Mouse (Mus musculus): ENCODE results near the gene B4galt5.

B4galt5 gene

DNA sequence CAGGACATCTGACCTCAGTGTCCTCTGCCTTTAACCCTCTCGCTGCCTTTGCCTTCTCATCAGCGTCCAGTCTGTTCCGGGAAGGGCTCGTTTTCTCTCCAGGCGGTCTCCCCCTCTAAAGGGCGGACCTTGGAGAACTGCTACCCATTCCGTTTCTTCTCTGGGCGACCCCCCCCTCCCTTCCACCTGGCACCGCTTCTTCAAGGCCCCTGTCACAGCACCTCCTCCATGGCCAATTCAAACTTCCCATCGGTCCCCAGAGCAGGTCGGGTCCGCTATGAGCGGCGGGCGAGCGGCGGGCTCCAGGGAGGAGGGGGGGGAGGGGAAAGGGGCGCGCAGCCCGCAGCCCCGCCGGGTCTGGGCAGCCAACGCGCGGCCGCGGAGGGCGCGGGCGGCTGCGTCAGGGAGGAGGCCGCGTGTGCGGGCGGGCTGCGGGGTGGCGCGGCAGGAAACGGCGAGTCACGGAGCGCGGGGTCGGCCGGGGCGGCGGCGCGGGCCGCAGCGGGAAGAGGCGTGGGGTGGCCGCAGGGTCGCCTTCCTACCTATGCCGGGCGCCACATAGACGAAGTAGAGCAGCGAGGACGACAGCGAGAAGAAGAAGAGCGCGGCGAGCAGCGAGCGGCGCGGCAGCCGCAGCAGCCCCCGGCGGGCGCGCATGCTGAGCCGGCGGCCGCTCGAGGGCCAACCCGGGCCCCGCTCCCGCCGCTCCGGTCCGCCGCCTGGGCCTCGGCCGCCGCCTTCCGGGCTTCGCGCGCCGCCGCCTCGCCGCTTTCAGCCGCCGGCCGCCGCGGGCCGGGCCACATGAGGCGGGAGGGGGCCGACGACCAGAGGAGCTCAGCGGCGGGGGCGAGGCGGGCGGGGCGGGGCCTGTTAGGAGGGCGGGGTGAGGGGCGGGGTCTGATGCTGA lies at the start of gene B4galt5:
Gene B4galt5, minus strand, starts transcription at position 808 of the 907 bp plus-strand sequence.
- in situ Hi-C loops (cut with MboI; ENCODE audit: low pct_unique_long_range_greater_than_20kb in 1 of 2, low sequenced_read_pairs in 2 of 2, unreplicated experiment in 1 of 2) = no loop called here

GRCm38 (mm10) chr2:167396420-167396819 lies 47.4 kb upstream of the B4galt5 start:
- in situ Hi-C loops (cut with MboI; ENCODE audit: low pct_unique_long_range_greater_than_20kb in 1 of 2, low sequenced_read_pairs in 2 of 2, unreplicated experiment in 1 of 2) = loop anchor here in 1 of 2 experiments (10.0 kb wide), 1 partner anchor 102 kb away; no protein-coding TSS in a partner anchor

DNA sequence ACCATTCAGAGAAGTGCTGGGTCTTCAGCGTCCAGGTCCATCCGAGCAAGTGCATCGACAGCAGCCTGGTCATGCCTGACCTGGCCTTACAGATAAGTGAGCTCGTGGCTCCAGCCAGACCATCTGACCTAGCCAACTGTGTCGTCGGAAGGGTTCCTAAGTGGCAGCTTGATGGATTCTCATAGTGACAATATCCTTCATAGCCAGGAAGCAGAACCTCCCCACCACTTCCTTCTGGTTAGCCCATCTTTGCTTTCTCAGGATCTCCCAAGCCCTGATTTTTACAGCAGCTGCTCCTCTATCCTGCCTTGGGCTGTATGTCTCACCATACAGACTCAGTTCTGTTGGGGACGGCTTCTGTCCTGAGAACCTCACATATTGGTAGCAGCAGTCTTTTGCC lies 45.4 kb upstream of the B4galt5 start:
- in situ Hi-C loops (cut with MboI; ENCODE audit: low pct_unique_long_range_greater_than_20kb in 1 of 2, low sequenced_read_pairs in 2 of 2, unreplicated experiment in 1 of 2) = loop anchor here in 1 of 2 experiments (10.0 kb wide), 1 partner anchor 100 kb away; no protein-coding TSS in a partner anchor

- in situ Hi-C loops (cut with MboI; ENCODE audit: low pct_unique_long_range_greater_than_20kb in 1 of 2, low sequenced_read_pairs in 2 of 2, unreplicated experiment in 1 of 2) = no loop called here
These were observed 38.0 kb upstream of the B4galt5 start for GRCm38 (mm10) chr2:167386998-167387397.

GRCm38 (mm10) chr2:167386456-167386855 lies 37.5 kb upstream of the B4galt5 start:
- in situ Hi-C loops (cut with MboI; ENCODE audit: low pct_unique_long_range_greater_than_20kb in 1 of 2, low sequenced_read_pairs in 2 of 2, unreplicated experiment in 1 of 2) = no loop called here

DNA sequence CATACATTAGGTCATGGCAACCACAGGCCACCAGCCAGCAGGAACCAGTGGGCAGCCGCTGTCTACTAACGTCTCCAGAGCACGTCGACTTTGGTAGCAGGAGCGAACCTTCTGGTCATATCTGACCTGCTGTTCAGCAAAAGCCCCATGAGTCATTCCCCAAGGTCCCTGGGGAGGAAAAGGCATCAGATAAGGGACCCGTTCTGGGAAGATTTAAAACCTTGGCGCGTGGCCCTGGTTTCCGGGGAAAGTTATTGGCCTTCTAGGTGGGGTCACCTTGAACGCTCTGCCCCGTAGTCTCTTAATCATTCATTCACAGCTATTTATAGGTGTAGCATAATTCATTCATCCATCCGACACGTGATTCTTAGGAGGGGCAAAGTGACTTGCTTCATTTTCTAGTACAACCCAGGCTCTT lies 34.7 kb upstream of the B4galt5 start:
- in situ Hi-C loops (cut with MboI; ENCODE audit: low pct_unique_long_range_greater_than_20kb in 1 of 2, low sequenced_read_pairs in 2 of 2, unreplicated experiment in 1 of 2) = no loop called here

- in situ Hi-C loops (cut with MboI; ENCODE audit: low pct_unique_long_range_greater_than_20kb in 1 of 2, low sequenced_read_pairs in 2 of 2, unreplicated experiment in 1 of 2) = no loop called here
These were observed 33.4 kb upstream of the B4galt5 start for GRCm38 (mm10) chr2:167382389-167382788.

DNA sequence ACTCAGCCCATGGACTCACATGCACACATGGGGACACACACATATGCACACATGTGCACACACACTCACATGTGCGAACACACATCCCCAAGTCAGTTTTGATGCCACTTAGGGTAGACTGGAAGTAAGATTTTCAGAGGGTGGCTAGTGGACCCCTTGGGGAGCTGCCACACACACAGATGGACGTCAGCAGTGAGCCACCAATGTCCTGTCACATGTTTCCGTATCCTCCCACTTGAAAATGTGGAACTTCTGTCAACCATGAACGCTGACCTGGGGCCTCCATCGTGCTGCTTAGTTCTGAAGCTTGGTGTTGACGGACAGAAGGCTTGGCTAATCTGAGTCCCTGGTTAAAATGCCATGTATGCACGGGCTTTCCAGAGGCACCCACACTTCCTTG lies 32.6 kb upstream of the B4galt5 start:
- in situ Hi-C loops (cut with MboI; ENCODE audit: low pct_unique_long_range_greater_than_20kb in 1 of 2, low sequenced_read_pairs in 2 of 2, unreplicated experiment in 1 of 2) = no loop called here

DNA sequence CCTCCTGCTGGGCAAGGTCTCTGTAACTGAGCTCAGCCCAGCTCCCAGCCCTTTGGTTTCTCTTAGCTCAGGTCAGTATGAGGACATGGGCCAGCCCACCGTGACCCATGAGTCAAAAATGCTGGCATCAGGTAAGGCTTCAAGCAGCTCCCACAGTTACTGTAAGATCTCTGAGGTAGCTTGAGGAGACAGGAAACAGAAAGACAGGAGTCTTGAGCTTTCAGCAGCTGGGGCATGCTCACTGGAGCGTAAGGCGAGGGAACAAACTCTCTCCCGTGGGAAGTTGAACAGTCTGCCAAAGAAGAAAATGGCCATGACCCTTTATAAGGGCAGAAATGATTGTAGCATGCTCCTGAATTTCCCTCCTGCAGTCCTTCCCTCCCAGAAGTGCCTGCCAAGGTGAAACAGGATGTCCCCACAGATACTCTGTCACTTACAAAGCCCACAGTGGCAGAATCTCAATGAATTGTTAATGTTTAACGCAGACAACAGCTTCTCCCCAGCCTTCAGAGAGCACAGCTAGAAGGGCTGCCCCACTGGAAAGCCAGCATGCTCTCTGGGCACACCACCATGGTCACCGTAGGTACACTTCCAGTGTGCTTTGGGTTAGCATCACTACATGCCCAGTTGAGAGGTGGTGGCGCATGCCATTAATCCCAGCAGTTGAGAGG lies 31.8 kb upstream of the B4galt5 start:
- in situ Hi-C loops (cut with MboI; ENCODE audit: low pct_unique_long_range_greater_than_20kb in 1 of 2, low sequenced_read_pairs in 2 of 2, unreplicated experiment in 1 of 2) = no loop called here

DNA sequence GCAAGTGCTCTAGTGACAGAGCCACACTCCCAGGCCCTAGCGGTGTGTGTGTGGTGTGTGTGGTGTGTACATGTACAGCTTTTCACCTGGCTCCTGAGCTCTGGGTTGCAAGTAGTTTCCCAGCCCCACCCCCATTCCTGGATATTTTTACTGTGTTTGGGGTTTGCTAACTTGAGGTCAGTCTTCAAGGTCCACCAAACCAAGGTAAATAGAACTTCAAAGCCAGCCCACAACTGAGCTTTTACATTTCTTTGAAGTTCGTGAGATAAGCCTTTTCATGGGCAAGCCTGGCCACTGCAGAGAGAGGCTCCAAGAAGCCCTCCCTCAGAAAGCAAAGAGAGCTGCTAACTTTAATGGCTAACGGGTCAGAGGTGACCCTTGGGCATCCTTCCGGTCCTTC lies 30.0 kb upstream of the B4galt5 start:
- in situ Hi-C loops (cut with MboI; ENCODE audit: low pct_unique_long_range_greater_than_20kb in 1 of 2, low sequenced_read_pairs in 2 of 2, unreplicated experiment in 1 of 2) = no loop called here

- in situ Hi-C loops (cut with MboI; ENCODE audit: low pct_unique_long_range_greater_than_20kb in 1 of 2, low sequenced_read_pairs in 2 of 2, unreplicated experiment in 1 of 2) = no loop called here
These were observed 28.7 kb upstream of the B4galt5 start for GRCm38 (mm10) chr2:167377697-167378096.

GRCm38 (mm10) chr2:167376160-167376564 lies 27.2 kb upstream of the B4galt5 start:
- in situ Hi-C loops (cut with MboI; ENCODE audit: low pct_unique_long_range_greater_than_20kb in 1 of 2, low sequenced_read_pairs in 2 of 2, unreplicated experiment in 1 of 2) = no loop called here

GRCm38 (mm10) chr2:167375688-167376087 lies 26.7 kb upstream of the B4galt5 start:
- in situ Hi-C loops (cut with MboI; ENCODE audit: low pct_unique_long_range_greater_than_20kb in 1 of 2, low sequenced_read_pairs in 2 of 2, unreplicated experiment in 1 of 2) = no loop called here

DNA sequence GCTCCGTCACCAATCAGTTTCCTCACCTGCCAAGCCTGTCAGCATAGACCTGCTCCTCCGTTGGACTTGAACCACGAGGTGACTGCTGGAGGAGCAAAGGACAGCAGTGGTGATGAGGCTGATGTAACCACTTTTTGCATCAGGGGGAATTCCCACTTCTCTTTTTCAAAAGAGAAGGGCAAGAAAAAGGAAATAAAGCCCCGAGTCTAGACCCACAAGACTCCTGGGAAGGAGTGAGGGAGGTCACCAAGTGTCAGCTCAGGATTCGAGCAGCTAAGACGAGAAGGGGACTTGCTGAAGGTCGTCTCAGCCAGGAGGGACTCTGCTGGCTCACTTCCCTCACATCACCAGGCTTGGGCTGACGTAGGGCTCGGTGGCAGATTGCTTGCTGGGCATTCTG lies 26.2 kb upstream of the B4galt5 start:
- in situ Hi-C loops (cut with MboI; ENCODE audit: low pct_unique_long_range_greater_than_20kb in 1 of 2, low sequenced_read_pairs in 2 of 2, unreplicated experiment in 1 of 2) = no loop called here

DNA sequence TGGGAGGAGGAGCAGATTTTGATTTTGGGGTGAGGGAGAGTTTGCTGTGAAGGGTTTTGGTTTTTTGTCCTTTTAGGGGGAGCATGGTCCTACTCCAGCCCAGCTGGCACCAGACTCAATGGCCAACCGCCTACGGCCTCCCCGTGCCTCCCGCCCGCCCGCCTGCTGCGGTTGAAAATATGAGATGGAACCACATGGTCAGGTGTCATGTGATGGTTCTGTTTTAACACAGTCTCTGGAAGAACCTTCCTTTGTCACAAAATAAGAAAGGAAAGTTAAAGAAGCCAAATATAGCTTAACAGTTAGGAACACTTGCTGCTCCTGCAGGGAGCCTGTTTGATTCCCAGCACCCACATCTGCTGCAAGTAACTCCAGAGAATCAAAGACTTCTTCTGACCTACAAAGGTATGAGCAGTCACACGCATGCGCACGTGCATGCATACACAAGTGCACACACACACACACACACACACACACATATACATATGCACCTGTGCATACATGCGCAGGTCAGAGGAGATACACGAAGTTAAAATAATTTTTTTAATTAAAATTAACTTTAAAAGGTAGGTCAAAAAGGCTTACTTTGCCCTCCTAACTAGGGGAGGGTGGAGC lies 25.3 kb upstream of the B4galt5 start:
- in situ Hi-C loops (cut with MboI; ENCODE audit: low pct_unique_long_range_greater_than_20kb in 1 of 2, low sequenced_read_pairs in 2 of 2, unreplicated experiment in 1 of 2) = no loop called here

DNA sequence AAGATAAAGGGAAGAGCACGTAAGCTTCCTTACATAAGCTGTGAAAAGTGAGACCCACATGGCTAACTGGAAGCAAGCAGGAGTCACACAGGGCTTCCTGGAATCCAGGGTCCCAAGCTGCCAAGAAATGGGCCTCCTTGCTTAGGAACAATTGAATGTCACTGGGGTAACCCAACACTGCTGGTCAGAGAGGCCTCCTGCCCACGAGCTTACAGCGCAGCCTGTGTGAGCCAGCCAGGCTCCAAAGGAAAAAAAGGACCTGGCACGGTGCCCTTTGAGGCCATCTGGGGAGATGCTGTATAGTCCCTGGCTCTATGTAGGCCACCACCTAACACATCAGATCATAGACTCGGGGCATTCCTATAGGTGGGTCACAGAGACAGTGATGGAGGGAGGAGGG lies 24.3 kb upstream of the B4galt5 start:
- in situ Hi-C loops (cut with MboI; ENCODE audit: low pct_unique_long_range_greater_than_20kb in 1 of 2, low sequenced_read_pairs in 2 of 2, unreplicated experiment in 1 of 2) = no loop called here

GRCm38 (mm10) chr2:167371506-167371905 lies 22.5 kb upstream of the B4galt5 start:
- in situ Hi-C loops (cut with MboI; ENCODE audit: low pct_unique_long_range_greater_than_20kb in 1 of 2, low sequenced_read_pairs in 2 of 2, unreplicated experiment in 1 of 2) = no loop called here

GRCm38 (mm10) chr2:167368328-167368727 lies 19.3 kb upstream of the B4galt5 start:
- in situ Hi-C loops (cut with MboI; ENCODE audit: low pct_unique_long_range_greater_than_20kb in 1 of 2, low sequenced_read_pairs in 2 of 2, unreplicated experiment in 1 of 2) = no loop called here

DNA sequence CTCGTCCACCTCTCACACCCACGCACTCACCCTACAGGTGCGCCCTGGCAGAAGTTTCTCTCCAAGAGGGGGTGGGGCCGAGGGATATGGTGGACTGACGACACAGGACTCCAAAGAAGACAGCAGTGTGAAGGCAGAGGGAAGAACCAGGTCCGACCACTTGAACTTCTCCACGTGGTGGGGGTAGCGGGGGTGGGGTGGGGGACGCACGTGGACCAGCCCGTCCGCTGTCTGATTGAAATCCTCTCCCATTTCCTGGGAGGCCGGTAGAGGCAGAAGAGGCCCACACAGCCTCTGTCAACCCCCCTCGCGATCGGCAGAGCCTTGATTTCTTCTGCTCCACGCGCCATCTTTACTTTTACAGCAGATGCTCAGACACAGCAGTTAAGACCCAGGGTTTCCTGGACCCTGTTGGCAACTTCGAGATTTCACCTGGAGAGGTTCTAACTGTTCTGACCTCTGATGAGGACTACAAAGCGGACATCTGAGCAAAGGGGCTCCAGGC lies 18.8 kb upstream of the B4galt5 start:
- in situ Hi-C loops (cut with MboI; ENCODE audit: low pct_unique_long_range_greater_than_20kb in 1 of 2, low sequenced_read_pairs in 2 of 2, unreplicated experiment in 1 of 2) = no loop called here
